ENCODE assay signal across 8 mouse cellular contexts in the genomic region with DNA sequence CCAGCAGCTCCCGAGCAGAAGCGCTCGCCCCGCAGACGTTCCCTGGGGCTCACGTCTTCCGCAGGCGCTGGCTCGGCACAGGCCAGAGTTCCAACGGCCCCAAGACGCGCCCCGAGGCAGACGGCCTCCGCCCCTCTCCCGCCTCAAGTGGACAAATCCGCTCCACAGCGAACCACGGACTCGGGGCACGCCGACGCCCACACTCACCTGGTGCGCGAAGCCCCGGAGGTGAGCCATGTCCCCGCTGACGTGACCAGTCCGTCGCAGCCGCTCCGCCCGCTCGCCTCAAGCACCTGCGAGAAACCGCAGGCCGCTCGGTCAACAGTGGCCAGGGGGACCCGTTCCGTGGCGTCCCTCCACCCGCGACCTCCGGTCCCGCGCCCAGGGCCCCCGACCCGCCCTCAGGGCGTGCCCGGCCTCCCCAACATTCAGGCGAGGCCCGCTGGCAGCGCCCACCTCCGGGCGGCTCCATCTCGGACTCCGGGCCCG. TPM values are rescaled to one million over a fixed set of nuclear protein-coding genes. Genes with fewer than 3 reads are reported as not detected.
DNase-seq lines count a peak whose midpoint lies in the region; ATAC-seq and TF ChIP-seq lines count a peak whose summit lies in the region.

No protein-coding gene starts in this region.

- peaks cover 2% of the 10 kb centered on the region; the same call in 1 of the 2 replicates for H3K36me3 ChIP-seq in heart, embryonic 11.5 days (ENCODE audit: control insufficient read depth, insufficient read depth, low read length)
- H3K36me3 ChIP-seq in ES-Bruce4 (ENCODE audit: control insufficient read depth, insufficient read depth, low read length, poor library complexity, severe bottlenecking): no peaks in the 10 kb centered on the region; the same call in 1 of the 2 replicates
- H3K36me3 ChIP-seq in embryonic facial prominence, embryonic 10.5 days (replicated peaks): peaks cover 27% of the 10 kb centered on the region
- peaks cover 19% of the 10 kb centered on the region for H3K36me3 ChIP-seq in hindbrain, embryonic 13.5 days
- H3K36me3 ChIP-seq in liver, embryonic 13.5 days: 0 out of 2 replicates have a peak, but pooled peaks cover 3% of the 10 kb centered on the region
- H3K36me3 ChIP-seq in midbrain, postnatal 0 days (ENCODE audit: insufficient read depth, low read length): 0 out of 2 replicates have a peak, but pooled peaks cover 7% of the 10 kb centered on the region

- WGBS in heart, embryonic 11.5 days (ENCODE audit: insufficient replicate concordance): under 1% methylated on average over 55 of the region's 58 CpGs
- under 1% methylated on average over 58 of the region's 58 CpGs for WGBS in embryonic facial prominence, embryonic 10.5 days
- WGBS in hindbrain, embryonic 13.5 days: under 1% methylated on average over 57 of the region's 58 CpGs
- WGBS in liver, embryonic 13.5 days (ENCODE audit: insufficient replicate concordance): under 1% methylated on average over 58 of the region's 58 CpGs
- WGBS in midbrain, postnatal 0 days: 0% methylated on average over 41 of the region's 58 CpGs

- no peak for TF ChIP-seq CTCF in ES-Bruce4 (IDR thresholded peaks at IDR 0.05; ENCODE audit: low read depth, low read length)
- peak; percentile 10; the same call in 1 of the 2 replicates for TF ChIP-seq CTCF in midbrain, postnatal 0 days (IDR thresholded peaks at IDR 0.05)

- H3K27me3 ChIP-seq in heart, embryonic 11.5 days (ENCODE audit: control insufficient read depth, insufficient read depth, low read length): no peaks in the 10 kb centered on the region
- no peaks in the 10 kb centered on the region for H3K27me3 ChIP-seq in ES-Bruce4 (ENCODE audit: control insufficient read depth, insufficient read depth, low read length, poor library complexity, severe bottlenecking)
- no peaks in the 10 kb centered on the region for H3K27me3 ChIP-seq in embryonic facial prominence, embryonic 10.5 days (replicated peaks; ENCODE audit: low read depth, poor library complexity, severe bottlenecking)
- H3K27me3 ChIP-seq in hindbrain, embryonic 13.5 days: no peaks in the 10 kb centered on the region
- no peaks in the 10 kb centered on the region for H3K27me3 ChIP-seq in liver, embryonic 13.5 days
- H3K27me3 ChIP-seq in midbrain, postnatal 0 days (ENCODE audit: insufficient read depth, low read length): no peaks in the 10 kb centered on the region

- no peak for DNase-seq in heart, adult 11 months
- DNase-seq in embryonic facial prominence, embryonic 10.5 days (ENCODE audit: low spot score): no peak
- peak; percentile 57 for DNase-seq in liver, embryonic 13.5 days
- peak; percentile 16 for DNase-seq in midbrain, postnatal 0 days (ENCODE audit: low spot score)
- no peak for DNase-seq in cerebellum, adult 11 months

- peaks cover 13% of the 10 kb centered on the region for H3K4me1 ChIP-seq in heart, embryonic 11.5 days (ENCODE audit: control insufficient read depth, insufficient read depth, low read length)
- H3K4me1 ChIP-seq in ES-Bruce4 (ENCODE audit: control insufficient read depth, insufficient read depth, low read length): peaks cover 1% of the 10 kb centered on the region
- H3K4me1 ChIP-seq in embryonic facial prominence, embryonic 10.5 days: peaks cover 25% of the 10 kb centered on the region
- H3K4me1 ChIP-seq in hindbrain, embryonic 13.5 days (replicated peaks): peaks cover 34% of the 10 kb centered on the region
- peaks cover 51% of the 10 kb centered on the region for H3K4me1 ChIP-seq in liver, embryonic 13.5 days (replicated peaks)
- peaks cover 6% of the 10 kb centered on the region for H3K4me1 ChIP-seq in midbrain, postnatal 0 days (ENCODE audit: insufficient read depth, low read length)

- TF ChIP-seq EP300 in ES-Bruce4 (IDR thresholded peaks at IDR 0.05; ENCODE audit: insufficient read depth, low read depth, low read length): no peak

- H3K9ac ChIP-seq in heart, embryonic 11.5 days (ENCODE audit: low read depth, low read length): peak overlapping the region; percentile 91
- peak overlapping the region; percentile 71 for H3K9ac ChIP-seq in ES-Bruce4 (ENCODE audit: low read depth, poor library complexity, severe bottlenecking)
- peak overlapping the region; percentile 98 for H3K9ac ChIP-seq in hindbrain, embryonic 13.5 days
- peak overlapping the region; percentile 94 for H3K9ac ChIP-seq in liver, embryonic 13.5 days
- peak overlapping the region; percentile 88 for H3K9ac ChIP-seq in midbrain, postnatal 0 days (replicated peaks; ENCODE audit: low read length, poor library complexity, severe bottlenecking)

- peak overlapping the region; percentile 91 for H3K4me3 ChIP-seq in heart, embryonic 11.5 days (ENCODE audit: low read depth, low read length)
- H3K4me3 ChIP-seq in ES-Bruce4 (ENCODE audit: low read depth, low read length): peak overlapping the region; percentile 81
- peak overlapping the region; percentile 79 for H3K4me3 ChIP-seq in embryonic facial prominence, embryonic 10.5 days
- peak overlapping the region; percentile 99 for H3K4me3 ChIP-seq in hindbrain, embryonic 13.5 days
- peak overlapping the region; percentile 97 for H3K4me3 ChIP-seq in liver, embryonic 13.5 days (replicated peaks)
- peak overlapping the region; percentile 88 for H3K4me3 ChIP-seq in midbrain, postnatal 0 days (ENCODE audit: low read depth, low read length)

- peak overlapping the region; percentile 87 for H3K27ac ChIP-seq in heart, embryonic 11.5 days (ENCODE audit: low read depth, low read length)
- no peak overlapping the region for H3K27ac ChIP-seq in ES-Bruce4 (ENCODE audit: insufficient read depth, low read length)
- peak overlapping the region; percentile 90 for H3K27ac ChIP-seq in embryonic facial prominence, embryonic 10.5 days (replicated peaks)
- peak overlapping the region; percentile 94 for H3K27ac ChIP-seq in hindbrain, embryonic 13.5 days
- peak overlapping the region; percentile 91 for H3K27ac ChIP-seq in liver, embryonic 13.5 days
- peak overlapping the region; percentile 88 for H3K27ac ChIP-seq in midbrain, postnatal 0 days (ENCODE audit: low read depth, low read length)

- no peaks in the 10 kb centered on the region for H3K9me3 ChIP-seq in heart, embryonic 11.5 days (replicated peaks; ENCODE audit: control insufficient read depth, low read length)
- no peaks in the 10 kb centered on the region for H3K9me3 ChIP-seq in ES-Bruce4 (replicated peaks; ENCODE audit: control insufficient read depth, insufficient read depth, low read length, poor library complexity, severe bottlenecking)
- no peaks in the 10 kb centered on the region for H3K9me3 ChIP-seq in embryonic facial prominence, embryonic 10.5 days
- H3K9me3 ChIP-seq in hindbrain, embryonic 13.5 days: no peaks in the 10 kb centered on the region
- no peaks in the 10 kb centered on the region for H3K9me3 ChIP-seq in liver, embryonic 13.5 days (replicated peaks)
- H3K9me3 ChIP-seq in midbrain, postnatal 0 days (ENCODE audit: low read length): no peaks in the 10 kb centered on the region

- ATAC-seq in heart, embryonic 11.5 days (replicated peaks; ENCODE audit: insufficient number of reproducible peaks, low FRiP score, low TSS enrichment): peak; percentile 46
- ATAC-seq in hindbrain, embryonic 13.5 days (ENCODE audit: low FRiP score): peak; percentile 19
- ATAC-seq in liver, embryonic 13.5 days (ENCODE audit: low read depth): peak; percentile 25
- peak; percentile 54 for ATAC-seq in midbrain, postnatal 0 days (ENCODE audit: low FRiP score)

- no peak for TF ChIP-seq POLR2A in ES-Bruce4 (IDR thresholded peaks at IDR 0.05; ENCODE audit: insufficient read depth, low read length)

- peak overlapping the region; percentile 91 for H3K4me2 ChIP-seq in heart, embryonic 11.5 days
- H3K4me2 ChIP-seq in hindbrain, embryonic 13.5 days: peak overlapping the region; percentile 86
- H3K4me2 ChIP-seq in liver, embryonic 13.5 days: peak overlapping the region; percentile 96
- peak overlapping the region; percentile 83 for H3K4me2 ChIP-seq in midbrain, postnatal 0 days (ENCODE audit: low read depth, low read length, poor library complexity, severe bottlenecking)

RNA-seq across cellular contexts. Expression of a gene that starts 23.3 kb away (rescaled TPM):
- polyA plus RNA-seq in heart, embryonic 11.5 days (2014; fragmentation: Nextera tagmentation; extraction: Ambion mirVana): 144 and 152 TPM in 2 replicates
- polyA plus RNA-seq in ES-Bruce4 (2011; ENCODE audit: insufficient read depth, insufficient read length, low read depth, missing spikeins): 77.7 and 79.6 TPM in 2 replicates
- 164 and 174 TPM in 2 replicates for polyA plus RNA-seq in embryonic facial prominence, embryonic 10.5 days (2016; fragmentation: Nextera tagmentation; extraction: Ambion mirVana)
- polyA plus RNA-seq in hindbrain, embryonic 13.5 days (2015; fragmentation: Nextera tagmentation; extraction: Ambion mirVana): 307 and 330 TPM in 2 replicates
- polyA plus RNA-seq in liver, embryonic 13.5 days (2015; fragmentation: Nextera tagmentation; extraction: Ambion mirVana): 46.1 and 46.4 TPM in 2 replicates
- total RNA-seq in midbrain, postnatal 0 days (2014; rRNA removed): 301 and 335 TPM in 2 replicates
- 362 and 412 TPM in 2 replicates for polyA plus RNA-seq in midbrain, postnatal 0 days (2015; fragmentation: Nextera tagmentation; extraction: Ambion mirVana)

RNA-seq across cellular contexts. Expression of a gene that starts 50.3 kb away (rescaled TPM):
- polyA plus RNA-seq in heart, embryonic 11.5 days (2014; fragmentation: Nextera tagmentation; extraction: Ambion mirVana): 29.2 and 33.2 TPM in 2 replicates
- polyA plus RNA-seq in ES-Bruce4 (2011; ENCODE audit: insufficient read depth, insufficient read length, low read depth, missing spikeins): 6.3 and 6.6 TPM in 2 replicates
- polyA plus RNA-seq in embryonic facial prominence, embryonic 10.5 days (2016; fragmentation: Nextera tagmentation; extraction: Ambion mirVana): 38.1 and 38.6 TPM in 2 replicates
- 74.8 and 76.7 TPM in 2 replicates for polyA plus RNA-seq in hindbrain, embryonic 13.5 days (2015; fragmentation: Nextera tagmentation; extraction: Ambion mirVana)
- polyA plus RNA-seq in liver, embryonic 13.5 days (2015; fragmentation: Nextera tagmentation; extraction: Ambion mirVana): 3.6 and 5.0 TPM in 2 replicates
- total RNA-seq in midbrain, postnatal 0 days (2014; rRNA removed): 99.4 and 108 TPM in 2 replicates
- polyA plus RNA-seq in midbrain, postnatal 0 days (2015; fragmentation: Nextera tagmentation; extraction: Ambion mirVana): 95.4 and 96.6 TPM in 2 replicates

Comparison
In these comparisons a context has a peak if more than half of its experiments do, and no peak if none do; other contexts are left out.
1. DNase-seq: peak in liver, embryonic 13.5 days (single experiment) and midbrain, postnatal 0 days (single experiment); none in heart, adult 11 months (single experiment), embryonic facial prominence, embryonic 10.5 days (single experiment) and cerebellum, adult 11 months (single experiment).
2. Peak in every context shown above with its lines, with median percentiles within 50 percentile points of each other: ATAC-seq, H3K4me2 ChIP-seq, H3K4me3 ChIP-seq and H3K9ac ChIP-seq.